9 mouse cellular contexts compared by ENCODE assay signal in genomic region chr7:127025556-127026160, GRCm38 (mm10). TPM values are rescaled to one million over a fixed set of nuclear protein-coding genes. Genes with fewer than 3 reads are reported as not detected.
DNase-seq lines count a peak whose midpoint lies in the region; ATAC-seq and TF ChIP-seq lines count a peak whose summit lies in the region.
"Had no signal": no experiment of that assay in that cellular context is flagged by ENCODE, and none has a peak within 500 bp of the region (broad histone marks: within the 10 kb centered on the region; RNA-seq: fewer than 3 reads in every experiment).

No protein-coding gene starts in this region.

- peak; percentile 53 for DNase-seq in adrenal gland, adult 8-10 months
- DNase-seq in forebrain, postnatal 0 days = no peak
- DNase-seq in kidney, adult 9 months = peak; percentile 54
- DNase-seq in lung, postnatal 14 days = peak; percentile 52
- DNase-seq in layer of hippocampus, adult 18-20 months (ENCODE audit: low spot score in 2 of 2) = no peak

- peak overlapping the region; percentile 99 for H3K27ac ChIP-seq in forebrain, postnatal 0 days (ENCODE audit: low read depth, low read length)
- peak overlapping the region; percentile 95 for H3K27ac ChIP-seq in stomach, embryonic 16.5 days (ENCODE audit: low read length)

- H3K9me3 ChIP-seq in megakaryocyte, embryonic 14.5 days = no peaks in the 10 kb centered on the region
- H3K9me3 ChIP-seq in forebrain, postnatal 0 days (ENCODE audit: low read length) = no peaks in the 10 kb centered on the region
- H3K9me3 ChIP-seq in stomach, embryonic 16.5 days (replicated peaks; ENCODE audit: control insufficient read depth, low read length) = no peaks in the 10 kb centered on the region

- peak overlapping the region; percentile 87 for H3K4me2 ChIP-seq in forebrain, postnatal 0 days (ENCODE audit: low read depth)
- peak overlapping the region; percentile 90 for H3K4me2 ChIP-seq in stomach, embryonic 16.5 days (ENCODE audit: low read depth, low read length)

- H3K4me1 ChIP-seq in megakaryocyte, embryonic 14.5 days = peaks cover 82% of the 10 kb centered on the region
- peaks cover 28% of the 10 kb centered on the region for H3K4me1 ChIP-seq in forebrain, postnatal 0 days (ENCODE audit: insufficient read depth)
- peaks cover 42% of the 10 kb centered on the region for H3K4me1 ChIP-seq in stomach, embryonic 16.5 days (ENCODE audit: control insufficient read depth, insufficient read depth, low read length)

- TF ChIP-seq CTCF in forebrain, postnatal 0 days (IDR thresholded peaks at IDR 0.05; ENCODE audit: low read depth) = no peak

- no peaks in the 10 kb centered on the region for H3K27me3 ChIP-seq in megakaryocyte, embryonic 14.5 days (replicated peaks)
- H3K27me3 ChIP-seq in forebrain, postnatal 0 days (ENCODE audit: insufficient read depth, low read length) = no peaks in the 10 kb centered on the region
- H3K27me3 ChIP-seq in stomach, embryonic 16.5 days (ENCODE audit: control insufficient read depth, insufficient read depth, low read length) = no peaks in the 10 kb centered on the region

- peak overlapping the region; percentile 98 for H3K9ac ChIP-seq in forebrain, postnatal 0 days
- peak overlapping the region; percentile 99 for H3K9ac ChIP-seq in stomach, embryonic 16.5 days (ENCODE audit: low read length)

- H3K4me3 ChIP-seq in megakaryocyte, embryonic 14.5 days (replicated peaks) = peak overlapping the region; percentile 96
- H3K4me3 ChIP-seq in forebrain, postnatal 0 days (ENCODE audit: low read depth, low read length) = peak overlapping the region; percentile 97
- peak overlapping the region; percentile 93 for H3K4me3 ChIP-seq in stomach, embryonic 16.5 days (replicated peaks; ENCODE audit: low read length)

- 2% methylated on average over 56 of the region's 65 CpGs for WGBS in forebrain, postnatal 0 days
- WGBS in stomach, embryonic 16.5 days = under 1% methylated on average over 57 of the region's 65 CpGs

- H3K36me3 ChIP-seq in megakaryocyte, embryonic 14.5 days (replicated peaks; ENCODE audit: low read length) = peaks cover 68% of the 10 kb centered on the region
- H3K36me3 ChIP-seq in forebrain, postnatal 0 days (ENCODE audit: insufficient read depth) = peaks cover 17% of the 10 kb centered on the region
- H3K36me3 ChIP-seq in stomach, embryonic 16.5 days (ENCODE audit: control insufficient read depth, insufficient read depth, low read length) = peaks cover 7% of the 10 kb centered on the region; the same call in 1 of the 2 replicates

- ATAC-seq in megakaryocyte, adult 5-6 weeks (ENCODE audit: poor library complexity, severe bottlenecking) = no peak
- no peak for ATAC-seq in forebrain, postnatal 0 days
- no peak for ATAC-seq in stomach, embryonic 16.5 days (ENCODE audit: insufficient read depth, low FRiP score)

RNA-seq across cellular contexts. Expression of gene Maz, which starts 1.2 kb away (rescaled TPM):
- polyA plus RNA-seq in megakaryocyte, embryonic 14.5 days (2012; ENCODE audit: insufficient read depth, low replicate concordance) = 324 and 1,017 TPM in 2 replicates
- total RNA-seq in megakaryocyte, adult 5-6 weeks (2015) = 79.8 and 80.9 TPM in 2 replicates
- total RNA-seq in megakaryocyte, adult 5-6 weeks (2017) = 44.4 and 45.1 TPM in 2 replicates
- 100 to 1,000 TPM in 3 of 4 experiments, 10 to 100 TPM in 1; 99.9 to 123 (median 111) TPM for total RNA-seq in adrenal gland, adult 8-10 months (2022)
- 176 and 200 TPM in 2 replicates for total RNA-seq in forebrain, postnatal 0 days (2014; rRNA removed)
- polyA plus RNA-seq in forebrain, postnatal 0 days (2015; fragmentation: Nextera tagmentation; extraction: Ambion mirVana) = 69.5 and 73.9 TPM in 2 replicates
- 23.2 and 27.9 TPM in 2 replicates for polyA plus RNA-seq in stomach, embryonic 16.5 days (2015; fragmentation: Nextera tagmentation; extraction: Ambion mirVana)
- 100 to 1,000 TPM; 238 to 241 TPM for total RNA-seq in layer of hippocampus, adult 18-20 months (2021)

RNA-seq across cellular contexts. Expression of gene Prrt2, which starts 4.6 kb away (rescaled TPM):
- polyA plus RNA-seq in megakaryocyte, embryonic 14.5 days (2012; ENCODE audit: insufficient read depth, low replicate concordance) = 0.68 and 3.9 TPM in 2 replicates
- total RNA-seq in megakaryocyte, adult 5-6 weeks (2015) = 0.20 and 1.8 TPM in 2 replicates
- 2.4 and 3.0 TPM in 2 replicates for total RNA-seq in megakaryocyte, adult 5-6 weeks (2017)
- total RNA-seq in adrenal gland, adult 8-10 months (2022) = 1 to 10 TPM; 2.4 to 8.7 (median 6.4) TPM
- total RNA-seq in forebrain, postnatal 0 days (2014; rRNA removed) = 68.2 and 77.8 TPM in 2 replicates
- polyA plus RNA-seq in forebrain, postnatal 0 days (2015; fragmentation: Nextera tagmentation; extraction: Ambion mirVana) = 84.1 and 84.3 TPM in 2 replicates
- polyA plus RNA-seq in stomach, embryonic 16.5 days (2015; fragmentation: Nextera tagmentation; extraction: Ambion mirVana) = 8.5 and 9.6 TPM in 2 replicates
- 100 to 1,000 TPM; 246 to 261 TPM for total RNA-seq in layer of hippocampus, adult 18-20 months (2021)

RNA-seq across cellular contexts. Expression of gene Gm42742, which starts 4.8 kb away (rescaled TPM):
- polyA plus RNA-seq in megakaryocyte, embryonic 14.5 days (2012; ENCODE audit: insufficient read depth, low replicate concordance) = 164 and 252 TPM in 2 replicates
- 15.4 TPM in 1 of 2 replicates, not detected in the other for total RNA-seq in megakaryocyte, adult 5-6 weeks (2015)
- total RNA-seq in megakaryocyte, adult 5-6 weeks (2017) = 45.4 TPM in 1 of 2 replicates, not detected in the other
- 10 to 100 TPM in 3 of 4 experiments, 1 to 10 TPM in 1; 5.5 to 40.3 (median 28.9) TPM for total RNA-seq in adrenal gland, adult 8-10 months (2022)
- 49.1 and 53.6 TPM in 2 replicates for total RNA-seq in forebrain, postnatal 0 days (2014; rRNA removed)
- polyA plus RNA-seq in forebrain, postnatal 0 days (2015; fragmentation: Nextera tagmentation; extraction: Ambion mirVana) = 36.7 and 42.2 TPM in 2 replicates
- polyA plus RNA-seq in stomach, embryonic 16.5 days (2015; fragmentation: Nextera tagmentation; extraction: Ambion mirVana) = 31.1 and 39.0 TPM in 2 replicates
- 10 to 100 TPM; 61.2 to 65.1 TPM for total RNA-seq in layer of hippocampus, adult 18-20 months (2021)

RNA-seq across cellular contexts. Expression of gene Pagr1a, which starts 8.5 kb away (rescaled TPM):
- polyA plus RNA-seq in megakaryocyte, embryonic 14.5 days (2012; ENCODE audit: insufficient read depth, low replicate concordance) = 15.8 and 94.8 TPM in 2 replicates
- total RNA-seq in megakaryocyte, adult 5-6 weeks (2015) = 40.7 and 62.5 TPM in 2 replicates
- 25.5 and 67.0 TPM in 2 replicates for total RNA-seq in megakaryocyte, adult 5-6 weeks (2017)
- 10 to 100 TPM in 3 of 4 experiments, 1 to 10 TPM in 1; 7.5 to 36.1 (median 14.3) TPM for total RNA-seq in adrenal gland, adult 8-10 months (2022)
- total RNA-seq in forebrain, postnatal 0 days (2014; rRNA removed) = 19.2 and 21.9 TPM in 2 replicates
- polyA plus RNA-seq in forebrain, postnatal 0 days (2015; fragmentation: Nextera tagmentation; extraction: Ambion mirVana) = 18.1 and 31.6 TPM in 2 replicates
- polyA plus RNA-seq in stomach, embryonic 16.5 days (2015; fragmentation: Nextera tagmentation; extraction: Ambion mirVana) = 43.5 and 56.6 TPM in 2 replicates
- 10 to 100 TPM; 16.7 to 17.4 TPM for total RNA-seq in layer of hippocampus, adult 18-20 months (2021)
- total RNA-seq: common myeloid progenitor, adult 5-6 weeks had no signal

RNA-seq across cellular contexts. Expression of gene Pagr1b, which starts 9.4 kb away (rescaled TPM):
- 4.2 TPM in 1 of 2 replicates, not detected in the other for polyA plus RNA-seq in megakaryocyte, embryonic 14.5 days (2012; ENCODE audit: insufficient read depth, low replicate concordance)
- 0.54 and 1.6 TPM in 2 replicates for total RNA-seq in megakaryocyte, adult 5-6 weeks (2015)
- total RNA-seq in megakaryocyte, adult 5-6 weeks (2017) = not detected in 2 replicates
- total RNA-seq in adrenal gland, adult 8-10 months (2022) = 1 to 10 TPM in 1 of 4 experiments, not detected in 3; 1.5 TPM
- total RNA-seq in forebrain, postnatal 0 days (2014; rRNA removed) = 3.8 TPM in 1 of 2 replicates, not detected in the other
- polyA plus RNA-seq in forebrain, postnatal 0 days (2015; fragmentation: Nextera tagmentation; extraction: Ambion mirVana) = 1.0 TPM in 1 of 2 replicates, not detected in the other
- polyA plus RNA-seq in stomach, embryonic 16.5 days (2015; fragmentation: Nextera tagmentation; extraction: Ambion mirVana) = 0.36 TPM in 1 of 2 replicates, not detected in the other
- total RNA-seq in layer of hippocampus, adult 18-20 months (2021) = not detected
- total RNA-seq: common myeloid progenitor, adult 5-6 weeks had no signal

Comparison
In these comparisons a context has a peak if more than half of its experiments do, and no peak if none do; other contexts are left out.
1. DNase-seq: peak in adrenal gland, adult 8-10 months (single experiment), kidney, adult 9 months (single experiment) and lung, postnatal 14 days (single experiment); none in forebrain, postnatal 0 days (single experiment) and layer of hippocampus, adult 18-20 months (0 of 2).
2. Peak in every context shown above with its lines, with median percentiles within 50 percentile points of each other: H3K4me3 ChIP-seq.